Mouse (Mus musculus) cerebellum, postnatal 36 days (tissue): ENCODE data around the gene Fam160b1.

Experiments
- DNase-seq, 2 experiments: peaks; one replicate each; pipeline ENCODE4 v3.0.0; 2021 to 2022; ENCODE audit warnings: mixed read lengths in 2 of 2

Fam160b1 gene

GRCm38 (mm10) chr19:57427756-57428438 lies 67.4 kb downstream of the Fam160b1 start:
- no peak for DNase-seq

GRCm38 (mm10) chr19:57428641-57429040 lies 68.2 kb downstream of the Fam160b1 start:
- DNase-seq = no peak

GRCm38 (mm10) chr19:57429926-57430325 lies 69.4 kb downstream of the Fam160b1 start:
- no peak for DNase-seq

GRCm38 (mm10) chr19:57431476-57431875 lies 71.0 kb downstream of the Fam160b1 start:
- no peak for DNase-seq

- no peak for DNase-seq
These were observed 73.5 kb downstream of the Fam160b1 start for GRCm38 (mm10) chr19:57434024-57434423.

- DNase-seq = no peak
These were observed 76.1 kb downstream of the Fam160b1 start for GRCm38 (mm10) chr19:57436586-57437021.

- DNase-seq = no peak
These were observed 76.6 kb downstream of the Fam160b1 start for GRCm38 (mm10) chr19:57437042-57437441.
